Mouse (Mus musculus): ENCODE measurements around the gene Gprin1. TPM values are rescaled to one million over a fixed set of nuclear protein-coding genes. Genes with fewer than 3 reads are reported as not detected.

The Gprin1 gene
- 41.4 and 45.4 TPM in 2 replicates for polyA plus RNA-seq (2012; rRNA removed)

GRCm38 (mm10) chr13:54749864-54750411, at the start of gene Gprin1:
Gene Gprin1 (minus strand): TSS chr13:54749874.
- H3K27me3 ChIP-seq (ENCODE audit: control insufficient read depth, insufficient read depth, low read length), result no peaks in the 10 kb centered on the region
- peaks cover 58% of the 10 kb centered on the region for H3K4me1 ChIP-seq (ENCODE audit: control insufficient read depth, insufficient read depth, low read length)
- peak; percentile 73 to 75 for DNase-seq
- peak within 1 kb of the TSS; percentile 85 for H3K27ac ChIP-seq (ENCODE audit: insufficient read depth, low read length)
- TF ChIP-seq CTCF (IDR thresholded peaks at IDR 0.05; ENCODE audit: borderline replicate concordance, insufficient read depth, low read depth, low read length) (no peak), POLR2A (IDR thresholded peaks at IDR 0.05; ENCODE audit: borderline replicate concordance, insufficient read depth, low read length) (no peak)
- H3K4me3 ChIP-seq (replicated peaks; ENCODE audit: insufficient read depth, low read depth, low read length), result peak within 1 kb of the TSS; percentile 99
- 3% methylated on average over 29 of the region's 29 CpGs for WGBS

GRCm38 (mm10) chr13:54798740-54799139, 49.1 kb upstream of the Gprin1 start:
- H3K4me1 ChIP-seq (ENCODE audit: control insufficient read depth, insufficient read depth, low read length), result peaks cover 3% of the 10 kb centered on the region; the same call in 1 of the 2 replicates
- H3K4me3 ChIP-seq (replicated peaks; ENCODE audit: insufficient read depth, low read depth, low read length), result no peak overlapping the region
- no peak overlapping the region for H3K27ac ChIP-seq (ENCODE audit: insufficient read depth, low read length)
- WGBS, result 83% methylated on average over 10 of the region's 10 CpGs
- TF ChIP-seq POLR2A (IDR thresholded peaks at IDR 0.05; ENCODE audit: borderline replicate concordance, insufficient read depth, low read length) (no peak), CTCF (IDR thresholded peaks at IDR 0.05; ENCODE audit: borderline replicate concordance, insufficient read depth, low read depth, low read length) (no peak)
- DNase-seq, result no peak
- H3K27me3 ChIP-seq (ENCODE audit: control insufficient read depth, insufficient read depth, low read length), result no peaks in the 10 kb centered on the region

- 81% methylated on average over 16 of the region's 16 CpGs for WGBS
- no peak for TF ChIP-seq POLR2A (IDR thresholded peaks at IDR 0.05; ENCODE audit: borderline replicate concordance, insufficient read depth, low read length)
- TF ChIP-seq CTCF (IDR thresholded peaks at IDR 0.05; ENCODE audit: borderline replicate concordance, insufficient read depth, low read depth, low read length), result no peak
- Histone ChIP-seq H3K4me1 (ENCODE audit: control insufficient read depth, insufficient read depth, low read length) (peaks cover 3% of the 10 kb centered on the region; the same call in 1 of the 2 replicates), H3K27ac (ENCODE audit: insufficient read depth, low read length) (no peak overlapping the region), H3K27me3 (ENCODE audit: control insufficient read depth, insufficient read depth, low read length) (no peaks in the 10 kb centered on the region), H3K4me3 (replicated peaks; ENCODE audit: insufficient read depth, low read depth, low read length) (no peak overlapping the region)
- DNase-seq, result no peak
These were observed 48.4 kb upstream of the Gprin1 start for GRCm38 (mm10) chr13:54797861-54798643.

GRCm38 (mm10) chr13:54797356-54797755, 47.7 kb upstream of the Gprin1 start:
- no peak overlapping the region for H3K27ac ChIP-seq (ENCODE audit: insufficient read depth, low read length)
- H3K27me3 ChIP-seq (ENCODE audit: control insufficient read depth, insufficient read depth, low read length), result no peaks in the 10 kb centered on the region
- H3K4me1 ChIP-seq (ENCODE audit: control insufficient read depth, insufficient read depth, low read length), result peaks cover 3% of the 10 kb centered on the region; the same call in 1 of the 2 replicates
- peak; percentile 65 to 66 for DNase-seq
- no peak overlapping the region for H3K4me3 ChIP-seq (replicated peaks; ENCODE audit: insufficient read depth, low read depth, low read length)
- TF ChIP-seq POLR2A (IDR thresholded peaks at IDR 0.05; ENCODE audit: borderline replicate concordance, insufficient read depth, low read length) (no peak), CTCF (IDR thresholded peaks at IDR 0.05; ENCODE audit: borderline replicate concordance, insufficient read depth, low read depth, low read length) (peak; percentile 93)
- 45% methylated on average over 4 of the region's 4 CpGs for WGBS

- TF ChIP-seq CTCF (IDR thresholded peaks at IDR 0.05; ENCODE audit: borderline replicate concordance, insufficient read depth, low read depth, low read length) (no peak), POLR2A (IDR thresholded peaks at IDR 0.05; ENCODE audit: borderline replicate concordance, insufficient read depth, low read length) (no peak)
- Histone ChIP-seq H3K27me3 (ENCODE audit: control insufficient read depth, insufficient read depth, low read length) (no peaks in the 10 kb centered on the region), H3K4me3 (replicated peaks; ENCODE audit: insufficient read depth, low read depth, low read length) (no peak overlapping the region), H3K27ac (ENCODE audit: insufficient read depth, low read length) (no peak overlapping the region), H3K4me1 (ENCODE audit: control insufficient read depth, insufficient read depth, low read length) (peaks cover 8% of the 10 kb centered on the region)
- no peak for DNase-seq
- WGBS, result 67% methylated on average over 5 of the region's 5 CpGs
These were observed 45.2 kb upstream of the Gprin1 start for GRCm38 (mm10) chr13:54794843-54795242.

DNA sequence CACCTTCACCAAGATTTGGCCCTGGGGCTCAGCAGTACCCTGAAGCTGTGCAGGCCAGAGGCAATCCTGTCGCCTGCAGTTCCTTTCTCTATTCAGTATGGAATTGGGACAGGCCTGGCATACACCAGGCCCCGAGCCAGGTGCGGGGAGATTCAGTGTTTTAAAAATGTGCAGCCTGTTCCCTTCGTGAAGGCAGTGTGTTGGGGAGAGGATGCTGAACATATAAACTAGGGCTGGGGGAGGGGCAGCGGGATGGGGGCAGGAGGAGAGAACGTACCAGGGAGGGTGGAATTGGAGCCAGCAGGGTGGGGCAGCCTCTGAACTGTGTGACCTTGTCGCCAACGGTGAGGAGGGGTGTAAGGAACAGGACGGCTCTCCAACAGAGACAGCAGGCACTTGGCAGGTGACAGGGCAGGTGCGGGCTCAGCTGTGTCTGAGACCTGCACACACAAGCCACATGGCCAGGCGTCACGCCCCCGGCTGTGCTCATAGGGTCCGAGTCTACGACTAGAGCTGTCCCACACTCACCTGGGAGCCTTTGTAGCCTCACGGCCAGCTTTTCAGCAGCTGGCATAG, 44.4 kb upstream of the Gprin1 start:
- peaks cover 8% of the 10 kb centered on the region for H3K4me1 ChIP-seq (ENCODE audit: control insufficient read depth, insufficient read depth, low read length)
- WGBS, result 53% methylated on average over 16 of the region's 16 CpGs
- H3K27ac ChIP-seq (ENCODE audit: insufficient read depth, low read length), result no peak overlapping the region
- no peaks in the 10 kb centered on the region for H3K27me3 ChIP-seq (ENCODE audit: control insufficient read depth, insufficient read depth, low read length)
- no peak overlapping the region for H3K4me3 ChIP-seq (replicated peaks; ENCODE audit: insufficient read depth, low read depth, low read length)
- DNase-seq, result no peak
- TF ChIP-seq CTCF (IDR thresholded peaks at IDR 0.05; ENCODE audit: borderline replicate concordance, insufficient read depth, low read depth, low read length), result no peak
- TF ChIP-seq POLR2A (IDR thresholded peaks at IDR 0.05; ENCODE audit: borderline replicate concordance, insufficient read depth, low read length), result no peak

- H3K4me3 ChIP-seq (replicated peaks; ENCODE audit: insufficient read depth, low read depth, low read length), result no peak overlapping the region
- no peak overlapping the region for H3K27ac ChIP-seq (ENCODE audit: insufficient read depth, low read length)
- no peaks in the 10 kb centered on the region for H3K27me3 ChIP-seq (ENCODE audit: control insufficient read depth, insufficient read depth, low read length)
- 50% methylated on average over 21 of the region's 21 CpGs for WGBS
- H3K4me1 ChIP-seq (ENCODE audit: control insufficient read depth, insufficient read depth, low read length), result peaks cover 8% of the 10 kb centered on the region
- TF ChIP-seq POLR2A (IDR thresholded peaks at IDR 0.05; ENCODE audit: borderline replicate concordance, insufficient read depth, low read length) (no peak), CTCF (IDR thresholded peaks at IDR 0.05; ENCODE audit: borderline replicate concordance, insufficient read depth, low read depth, low read length) (peak; percentile 51; the same call in 1 of the 2 replicates)
- DNase-seq, result no peak
These were observed 42.9 kb upstream of the Gprin1 start for GRCm38 (mm10) chr13:54792259-54793230.
